Mouse (Mus musculus): ENCODE measurements around the gene Zfp354b. TPM values are rescaled to one million over a fixed set of nuclear protein-coding genes. Genes with fewer than 3 reads are reported as not detected.

The Zfp354b gene
- total RNA-seq, 1 experiment from 2014 or later = 0.50 TPM

GRCm38 (mm10) chr11:50892441-50892840 is 39.0 kb downstream of the Zfp354b start:
- no peak for ATAC-seq (replicated peaks in 1 of 2; ENCODE audit: insufficient read depth in 1 of 2, low FRiP score in 2 of 2, low TSS enrichment in 1 of 2, low read depth in 1 of 2, poor library complexity in 2 of 2, severe bottlenecking in 2 of 2)

- ATAC-seq (replicated peaks in 1 of 2; ENCODE audit: insufficient read depth in 1 of 2, low FRiP score in 2 of 2, low TSS enrichment in 1 of 2, low read depth in 1 of 2, poor library complexity in 2 of 2, severe bottlenecking in 2 of 2) = peak in 1 of 2 experiments; percentile 46; a peak in 1 of 4 replicates
Observed at GRCm38 (mm10) chr11:50887390-50888128, 43.9 kb downstream of the Zfp354b start, which contains the start of gene Zfp454. Gene Zfp454, minus strand, starts transcription at chr11:50887651.

- ATAC-seq (replicated peaks in 1 of 2; ENCODE audit: insufficient read depth in 1 of 2, low FRiP score in 2 of 2, low TSS enrichment in 1 of 2, low read depth in 1 of 2, poor library complexity in 2 of 2, severe bottlenecking in 2 of 2) = no peak
Observed at GRCm38 (mm10) chr11:50886933-50887293, 44.5 kb downstream of the Zfp354b start.

- no peak for ATAC-seq (replicated peaks in 1 of 2; ENCODE audit: insufficient read depth in 1 of 2, low FRiP score in 2 of 2, low TSS enrichment in 1 of 2, low read depth in 1 of 2, poor library complexity in 2 of 2, severe bottlenecking in 2 of 2)
Observed at GRCm38 (mm10) chr11:50886231-50886932, 45.1 kb downstream of the Zfp354b start.

GRCm38 (mm10) chr11:50883756-50884155 is 47.7 kb downstream of the Zfp354b start:
- 0 out of 4 replicates have a peak, but pooled peaks of 1 of the 2 experiments have one; percentile 25 for ATAC-seq (replicated peaks in 1 of 2; ENCODE audit: insufficient read depth in 1 of 2, low FRiP score in 2 of 2, low TSS enrichment in 1 of 2, low read depth in 1 of 2, poor library complexity in 2 of 2, severe bottlenecking in 2 of 2)

- ATAC-seq (replicated peaks in 1 of 2; ENCODE audit: insufficient read depth in 1 of 2, low FRiP score in 2 of 2, low TSS enrichment in 1 of 2, low read depth in 1 of 2, poor library complexity in 2 of 2, severe bottlenecking in 2 of 2) = no peak
Observed at GRCm38 (mm10) chr11:50878641-50879040, 52.8 kb downstream of the Zfp354b start.

Other genes starting within 250 kb of the Zfp354b start
- 6.2 and 6.4 TPM in 2 replicates for gene Zfp354c, start 103.9 kb downstream of the Zfp354b start, total RNA-seq (2017)
- gene Zfp879, start 90.1 kb downstream of the Zfp354b start, total RNA-seq (2017) = 1.6 and 1.7 TPM in 2 replicates
- 0.25 TPM in 1 of 2 replicates, not detected in the other for gene Grm6, start 80.9 kb downstream of the Zfp354b start, total RNA-seq (2017)
- gene Zfp454, start 44.0 kb downstream of the Zfp354b start, total RNA-seq (2017) = not detected in 2 replicates
- 5.2 and 11.4 TPM in 2 replicates for gene Zfp2, start 15.5 kb downstream of the Zfp354b start, total RNA-seq (2017)
- not detected in 2 replicates for gene 4933414I15Rik, start 12.1 kb upstream of the Zfp354b start, total RNA-seq (2017)
- not detected in 2 replicates for gene Prop1, start 22.1 kb upstream of the Zfp354b start, total RNA-seq (2017)
- not detected in 2 replicates for gene Olfr1378, start 34.9 kb upstream of the Zfp354b start, total RNA-seq (2017)
- not detected in 2 replicates for gene Olfr1377, start 50.3 kb upstream of the Zfp354b start, total RNA-seq (2017)
- not detected in 2 replicates for gene Olfr51, start 72.0 kb upstream of the Zfp354b start, total RNA-seq (2017)
- gene Olfr54, start 82.6 kb upstream of the Zfp354b start, total RNA-seq (2017) = not detected in 2 replicates
- not detected in 2 replicates for gene Olfr1375, start 116.5 kb upstream of the Zfp354b start, total RNA-seq (2017)
- 1.7 and 2.6 TPM in 2 replicates for gene Zfp354a, start 127.6 kb upstream of the Zfp354b start, total RNA-seq (2017)